Mouse (Mus musculus): ENCODE measurements around the gene Pgghg. TPM values are rescaled to one million over a fixed set of nuclear protein-coding genes. Genes with fewer than 3 reads are reported as not detected.

Gene Pgghg
- total RNA-seq, 2 experiments from 2014 or later: 0.38 to 3.3 TPM

DNA sequence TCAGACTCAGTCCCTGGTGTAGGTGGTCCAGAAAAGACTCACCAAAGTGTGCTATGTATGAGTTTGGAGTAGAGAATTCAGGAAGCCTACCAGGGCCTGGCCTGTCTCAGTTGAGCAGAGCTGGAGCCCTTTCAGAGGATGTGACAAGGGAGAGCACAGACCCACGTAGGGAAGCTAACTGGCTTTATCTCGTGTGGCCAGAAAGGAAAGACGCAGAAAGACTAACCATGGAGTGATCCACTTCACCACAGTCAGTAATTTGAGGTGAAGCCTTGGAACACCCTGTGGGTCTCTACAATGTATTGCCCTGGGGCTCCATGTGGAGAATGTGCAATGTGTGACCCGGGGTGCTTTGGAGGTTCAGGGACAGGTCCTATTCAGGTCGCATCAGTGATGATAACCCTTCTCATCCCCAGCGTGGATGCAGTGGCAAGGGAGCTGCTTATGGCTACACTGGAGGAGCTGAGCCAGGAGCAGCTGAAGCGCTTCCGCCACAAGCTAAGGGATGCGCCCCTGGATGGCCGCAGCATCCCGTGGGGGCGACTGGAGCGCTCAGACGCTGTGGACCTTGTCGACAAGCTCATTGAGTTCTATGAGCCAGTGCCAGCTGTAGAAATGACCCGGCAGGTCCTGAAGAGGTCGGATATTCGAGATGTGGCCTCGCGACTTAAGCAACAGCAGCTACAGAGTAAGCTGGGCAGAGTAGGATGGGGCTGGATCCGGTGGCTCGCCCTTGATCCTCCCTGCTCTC, 19.8 kb upstream of the Pgghg start:
- ATAC-seq (replicated peaks; ENCODE audit: low FRiP score, poor library complexity, severe bottlenecking): no peak

DNA sequence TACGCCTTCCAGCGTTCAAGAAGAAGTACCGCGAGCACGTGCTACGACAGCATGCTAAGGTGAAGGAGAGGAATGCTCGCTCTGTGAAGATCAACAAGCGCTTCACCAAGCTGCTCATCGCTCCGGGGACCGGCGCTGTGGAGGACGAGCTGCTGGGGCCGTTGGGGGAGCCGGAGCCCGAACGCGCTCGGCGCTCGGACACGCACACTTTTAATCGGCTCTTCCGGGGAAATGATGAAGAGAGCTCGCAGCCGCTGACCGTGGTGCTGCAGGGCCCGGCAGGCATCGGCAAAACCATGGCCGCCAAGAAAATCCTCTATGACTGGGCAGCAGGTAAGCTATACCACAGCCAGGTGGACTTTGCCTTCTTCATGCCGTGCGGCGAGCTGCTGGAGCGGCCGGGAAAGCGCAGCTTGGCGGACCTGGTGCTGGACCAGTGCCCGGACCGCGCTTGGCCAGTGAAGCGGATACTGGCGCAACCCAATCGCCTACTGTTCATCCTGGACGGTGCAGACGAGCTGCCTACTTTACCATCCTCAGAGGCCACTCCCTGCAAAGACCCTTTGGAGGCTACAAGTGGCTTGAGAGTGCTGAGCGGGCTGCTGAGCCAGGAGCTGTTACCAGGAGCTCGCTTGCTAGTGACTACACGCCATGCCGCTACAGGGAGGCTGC, 18.7 kb upstream of the Pgghg start:
- ATAC-seq (replicated peaks; ENCODE audit: low FRiP score, poor library complexity, severe bottlenecking): no peak

DNA sequence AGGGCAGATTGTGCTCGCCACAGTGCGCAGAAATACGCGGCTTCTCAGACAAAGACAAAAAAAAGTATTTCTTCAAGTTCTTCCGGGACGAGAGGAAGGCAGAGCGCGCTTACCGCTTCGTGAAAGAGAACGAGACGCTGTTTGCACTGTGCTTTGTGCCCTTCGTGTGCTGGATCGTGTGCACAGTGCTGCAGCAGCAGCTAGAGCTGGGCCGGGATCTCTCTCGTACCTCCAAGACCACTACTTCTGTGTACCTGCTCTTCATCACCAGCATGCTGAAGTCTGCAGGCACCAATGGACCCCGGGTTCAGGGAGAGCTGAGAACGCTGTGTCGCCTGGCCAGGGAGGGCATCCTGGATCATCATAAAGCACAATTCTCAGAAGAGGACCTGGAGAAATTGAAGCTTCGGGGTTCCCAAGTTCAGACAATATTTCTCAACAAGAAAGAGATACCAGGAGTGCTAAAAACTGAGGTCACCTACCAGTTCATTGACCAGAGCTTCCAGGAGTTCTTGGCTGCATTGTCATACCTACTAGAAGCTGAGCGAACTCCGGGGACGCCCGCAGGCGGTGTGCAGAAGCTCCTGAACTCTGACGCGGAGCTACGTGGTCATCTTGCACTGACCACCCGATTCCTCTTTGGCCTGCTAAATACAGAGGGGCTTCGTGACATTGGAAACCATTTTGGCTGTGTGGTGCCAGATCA, 18.0 kb upstream of the Pgghg start:
- no peak for ATAC-seq (replicated peaks; ENCODE audit: low FRiP score, poor library complexity, severe bottlenecking)

DNA sequence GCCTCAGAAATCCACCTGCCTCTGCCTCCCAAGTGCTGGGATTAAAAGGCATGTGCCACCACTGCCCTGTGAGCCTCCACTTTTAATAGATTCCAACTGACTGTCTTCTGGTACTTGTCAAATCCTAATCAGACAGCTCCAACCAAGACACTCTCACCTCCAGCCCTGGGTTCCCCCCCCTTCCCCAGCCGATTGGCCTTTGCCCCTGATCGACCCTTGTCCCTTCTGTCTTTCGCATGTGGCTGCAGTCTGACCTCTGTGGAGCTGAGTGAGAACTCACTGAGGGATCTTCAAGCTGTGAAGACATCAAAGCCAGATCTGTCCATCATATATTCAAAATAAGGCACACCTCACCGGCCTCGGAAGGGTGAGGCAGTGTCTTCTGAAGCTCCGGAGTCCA, 14.0 kb upstream of the Pgghg start:
- ATAC-seq (replicated peaks; ENCODE audit: low FRiP score, poor library complexity, severe bottlenecking): no peak

DNA sequence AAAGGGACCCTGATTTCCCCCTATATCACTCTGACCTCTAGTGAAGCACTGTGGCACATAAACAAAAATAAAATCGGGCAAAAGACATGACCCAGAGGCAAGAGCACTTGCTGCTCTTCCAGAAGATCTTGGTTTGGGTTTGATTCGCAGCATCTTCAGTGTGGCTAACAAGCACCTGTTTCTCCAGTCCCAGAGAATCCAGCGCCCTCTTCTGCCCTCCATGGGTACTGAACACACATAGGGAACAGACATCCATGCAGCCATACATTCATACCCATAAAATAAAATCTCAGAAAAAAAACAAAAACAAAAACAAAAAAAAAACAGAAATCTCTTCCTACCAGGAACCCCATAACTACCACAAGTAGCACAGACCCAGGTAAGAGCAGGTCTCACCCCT, 2.8 kb upstream of the Pgghg start:
- no peak for ATAC-seq (replicated peaks; ENCODE audit: low FRiP score, poor library complexity, severe bottlenecking)

DNA sequence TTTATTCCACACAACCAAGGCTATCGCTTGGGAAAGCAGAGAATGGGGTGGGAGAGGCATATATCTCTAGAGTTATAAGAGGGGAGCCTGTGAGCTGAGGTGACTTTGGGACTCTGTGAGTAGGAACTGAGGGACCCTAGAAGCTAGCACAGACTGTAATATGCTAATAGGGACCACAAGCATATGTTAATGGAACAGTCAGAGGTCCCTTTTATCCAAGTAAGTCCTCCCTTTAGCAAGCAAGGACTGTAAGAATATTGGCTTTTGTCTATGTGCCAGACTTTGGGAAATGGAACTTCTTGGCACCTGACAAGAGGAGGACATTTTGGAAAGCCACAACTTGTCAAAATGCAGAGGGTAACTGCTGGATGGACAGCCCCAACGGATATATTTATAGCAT, 2.3 kb upstream of the Pgghg start:
- ATAC-seq (replicated peaks; ENCODE audit: low FRiP score, poor library complexity, severe bottlenecking): no peak

DNA sequence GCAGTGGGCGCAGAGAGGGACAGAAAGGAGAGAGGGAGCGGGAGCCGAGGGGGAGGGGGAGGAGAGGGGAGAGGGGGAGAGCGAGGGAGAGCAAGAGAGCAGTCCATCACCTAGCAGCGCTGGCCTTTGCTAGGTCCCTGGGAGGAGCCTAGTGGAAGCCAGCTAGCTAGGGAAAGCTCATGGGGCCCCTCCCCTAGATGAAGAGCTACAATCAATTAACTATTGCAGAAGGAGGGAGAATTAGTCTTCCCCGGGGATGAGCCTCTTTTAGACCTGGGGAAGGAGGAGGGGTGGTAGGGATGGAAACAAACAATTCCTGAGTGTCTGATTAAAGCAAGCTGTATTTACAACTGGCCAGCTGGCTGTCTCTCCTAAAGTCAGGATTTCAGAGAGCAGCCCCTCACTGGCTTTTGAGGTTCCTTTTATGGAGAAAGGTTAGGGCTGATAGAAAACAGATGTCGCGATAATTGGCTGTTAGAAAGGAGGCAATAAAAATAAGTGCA, 1.5 kb upstream of the Pgghg start:
- ATAC-seq (replicated peaks; ENCODE audit: low FRiP score, poor library complexity, severe bottlenecking): no peak

DNA sequence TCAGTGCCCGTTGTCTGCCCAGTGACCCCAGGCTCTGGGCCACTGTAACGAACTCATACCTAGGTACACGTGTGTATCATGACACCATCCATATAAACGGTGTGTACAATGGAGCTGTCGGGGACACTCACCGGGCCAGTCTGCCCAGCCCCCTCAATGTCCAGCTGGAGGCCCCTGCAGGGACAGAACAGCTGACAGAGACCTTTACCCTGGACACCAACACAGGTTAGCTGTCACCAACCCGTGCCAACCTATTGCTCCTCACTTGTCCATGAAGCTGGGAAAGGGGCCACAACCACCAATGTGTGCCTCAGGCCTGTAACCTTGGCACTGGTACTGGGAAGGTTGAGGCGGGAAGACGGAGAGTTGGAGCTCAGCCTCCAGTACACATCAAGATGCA, 1.1 kb downstream of the Pgghg start:
- no peak for ATAC-seq (replicated peaks; ENCODE audit: low FRiP score, poor library complexity, severe bottlenecking)

DNA sequence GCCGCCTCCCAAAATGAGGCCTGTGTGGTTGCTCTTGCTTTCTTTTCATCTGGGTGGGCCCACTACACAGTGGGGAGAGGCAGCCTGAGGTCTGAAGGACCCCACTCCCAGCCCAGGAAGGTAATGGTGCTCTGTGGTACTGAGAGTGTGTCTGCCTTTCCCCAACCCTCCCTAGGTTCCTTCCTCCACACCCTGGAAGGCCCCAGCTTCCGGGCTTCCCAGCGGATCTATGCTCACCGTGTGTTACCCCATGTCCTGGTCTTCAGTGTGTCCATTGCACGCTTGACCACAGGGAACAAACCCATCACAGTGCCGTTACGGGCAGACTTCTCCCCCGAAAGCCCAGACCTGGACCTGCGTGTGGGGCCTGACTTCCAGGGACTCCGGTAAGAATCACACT, 1.6 kb downstream of the Pgghg start:
- ATAC-seq (replicated peaks; ENCODE audit: low FRiP score, poor library complexity, severe bottlenecking): no peak

DNA sequence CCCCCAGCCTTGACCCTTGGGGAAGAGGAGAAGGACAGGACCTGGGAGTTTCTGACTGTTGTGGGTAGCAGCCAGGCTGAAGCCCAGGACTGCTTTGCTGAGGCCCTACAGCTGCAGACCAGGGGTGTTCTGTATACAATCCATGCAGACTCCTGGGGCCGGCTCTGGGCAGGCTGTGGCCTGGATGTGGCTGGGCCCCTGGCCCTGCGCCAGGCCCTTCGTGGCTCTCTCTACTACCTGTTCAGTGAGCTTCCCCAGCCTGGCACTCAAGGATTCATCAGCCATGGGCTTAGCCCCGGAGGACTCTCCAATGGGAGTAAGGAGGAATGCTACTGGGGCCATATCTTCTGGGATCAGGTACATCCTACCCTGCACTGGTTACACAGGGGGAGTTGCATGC, 2.2 kb downstream of the Pgghg start:
- no peak for ATAC-seq (replicated peaks; ENCODE audit: low FRiP score, poor library complexity, severe bottlenecking)

DNA sequence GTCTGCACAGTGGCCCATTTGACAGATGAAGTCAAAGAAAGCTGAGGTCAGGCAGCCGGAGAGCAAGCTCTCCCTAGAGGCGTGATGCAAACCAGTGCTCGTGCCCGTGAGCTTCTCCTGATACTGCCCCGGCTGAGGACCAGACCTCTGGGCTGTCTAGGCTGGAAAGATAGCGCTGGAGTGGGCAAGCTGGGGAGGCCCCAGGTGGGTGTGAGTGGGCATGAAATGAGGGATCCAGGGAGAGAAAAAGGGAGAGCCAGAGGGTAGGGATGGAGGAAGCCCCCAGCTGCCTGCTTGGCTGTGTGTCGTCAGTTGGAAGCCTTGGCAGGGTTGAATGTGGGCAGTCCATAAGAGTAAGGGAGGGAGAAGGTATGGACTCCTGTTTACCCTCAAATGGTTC, 3.0 kb downstream of the Pgghg start:
- ATAC-seq (replicated peaks; ENCODE audit: low FRiP score, poor library complexity, severe bottlenecking): no peak

DNA sequence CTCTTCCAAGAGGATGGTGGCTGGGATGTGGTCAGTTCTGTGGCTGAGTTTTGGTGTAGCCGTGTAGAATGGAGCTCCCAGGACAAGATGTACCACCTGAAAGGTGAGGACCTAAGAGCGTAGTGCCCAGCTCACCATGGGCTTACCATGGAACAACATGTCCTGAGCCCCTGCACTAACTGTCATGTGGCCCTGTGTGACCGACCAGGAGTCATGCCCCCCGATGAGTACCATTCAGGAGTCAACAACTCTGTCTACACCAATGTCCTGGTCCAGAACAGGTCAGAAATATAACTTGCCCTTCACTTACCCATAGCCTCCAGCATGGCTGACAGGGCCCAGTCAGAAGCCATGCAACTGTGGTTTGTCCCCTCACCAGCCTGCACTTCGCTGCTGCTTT, 4.1 kb downstream of the Pgghg start:
- ATAC-seq (replicated peaks; ENCODE audit: low FRiP score, poor library complexity, severe bottlenecking): no peak

DNA sequence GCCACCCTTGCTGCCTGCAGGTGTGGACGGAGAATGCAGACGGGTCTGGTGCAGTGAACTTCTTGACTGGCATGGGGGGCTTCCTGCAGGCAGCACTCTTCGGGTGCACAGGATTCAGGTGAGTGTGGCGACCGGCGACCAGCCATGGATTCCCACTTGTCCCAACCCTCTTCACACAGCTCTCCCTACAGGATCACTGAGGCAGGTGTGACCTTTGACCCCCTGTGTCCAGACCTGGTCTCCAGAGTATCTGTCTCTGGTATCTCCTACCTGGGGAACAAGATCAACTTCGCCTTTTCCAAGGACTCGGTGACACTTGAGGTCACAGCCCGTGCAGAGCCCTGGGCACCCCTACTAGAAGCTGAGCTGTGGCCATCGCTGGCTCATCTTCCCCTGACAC, 5.1 kb downstream of the Pgghg start:
- ATAC-seq (replicated peaks; ENCODE audit: low FRiP score, poor library complexity, severe bottlenecking): no peak

DNA sequence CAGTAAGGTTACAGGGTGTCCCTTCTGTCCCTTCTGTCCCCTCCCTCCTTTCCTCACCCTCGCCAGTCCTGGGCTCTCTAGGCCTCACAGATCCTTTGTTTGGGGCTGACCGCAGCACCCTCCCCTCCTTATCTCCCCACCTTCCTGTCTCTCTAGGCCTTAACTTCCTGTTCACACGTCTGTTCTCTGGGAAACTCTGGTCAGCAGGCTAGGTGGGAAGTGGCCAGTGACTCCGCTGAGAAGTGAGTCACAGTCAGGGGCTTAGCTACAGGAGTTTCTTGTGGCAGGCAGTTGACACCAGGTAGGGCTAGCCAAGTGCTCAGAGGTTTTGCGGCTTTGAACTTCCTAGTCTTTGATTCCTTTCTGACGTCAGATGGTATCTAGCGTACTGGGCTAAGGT, 5.8 kb downstream of the Pgghg start:
- no peak for ATAC-seq (replicated peaks; ENCODE audit: low FRiP score, poor library complexity, severe bottlenecking)

DNA sequence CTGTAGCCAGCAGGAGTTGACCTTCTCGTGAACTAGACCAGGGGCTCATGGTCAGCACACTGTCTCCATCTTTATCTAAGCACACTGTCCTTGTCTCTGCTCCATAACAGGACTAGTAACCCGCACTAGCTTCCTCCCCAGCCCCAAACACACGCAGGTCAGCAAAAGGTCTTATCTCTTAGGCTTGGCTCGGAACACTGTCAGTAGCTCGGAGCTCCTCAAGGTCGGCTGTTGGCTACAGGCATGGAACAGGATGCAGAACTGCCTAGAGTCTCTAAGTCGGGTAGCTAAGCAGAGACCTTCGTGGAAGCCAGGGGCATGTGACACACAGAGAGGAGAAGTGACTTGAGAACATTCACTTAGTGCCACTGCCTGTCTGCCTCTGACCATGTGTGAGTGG, 7.0 kb downstream of the Pgghg start:
- no peak for ATAC-seq (replicated peaks; ENCODE audit: low FRiP score, poor library complexity, severe bottlenecking)

DNA sequence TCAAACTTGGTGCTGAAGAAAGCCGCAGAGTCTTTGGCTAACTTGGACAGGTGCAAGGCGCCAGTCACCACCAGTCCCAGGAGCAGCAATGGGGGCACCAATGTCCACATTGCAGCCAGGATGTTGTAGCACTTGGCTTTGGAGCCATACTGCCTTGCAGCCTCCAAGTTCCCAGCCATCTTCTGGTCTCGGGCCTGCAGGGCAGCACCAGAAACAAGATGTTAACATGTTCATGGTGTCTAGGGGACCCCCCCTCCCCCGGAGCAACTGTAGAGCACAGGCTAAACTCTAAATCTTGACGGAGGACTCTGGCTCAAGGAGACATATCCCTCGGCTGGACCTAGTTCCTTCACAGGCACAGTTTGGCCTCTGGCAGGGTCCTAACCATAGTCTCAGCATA, 8.1 kb downstream of the Pgghg start:
- no peak for ATAC-seq (replicated peaks; ENCODE audit: low FRiP score, poor library complexity, severe bottlenecking)

DNA sequence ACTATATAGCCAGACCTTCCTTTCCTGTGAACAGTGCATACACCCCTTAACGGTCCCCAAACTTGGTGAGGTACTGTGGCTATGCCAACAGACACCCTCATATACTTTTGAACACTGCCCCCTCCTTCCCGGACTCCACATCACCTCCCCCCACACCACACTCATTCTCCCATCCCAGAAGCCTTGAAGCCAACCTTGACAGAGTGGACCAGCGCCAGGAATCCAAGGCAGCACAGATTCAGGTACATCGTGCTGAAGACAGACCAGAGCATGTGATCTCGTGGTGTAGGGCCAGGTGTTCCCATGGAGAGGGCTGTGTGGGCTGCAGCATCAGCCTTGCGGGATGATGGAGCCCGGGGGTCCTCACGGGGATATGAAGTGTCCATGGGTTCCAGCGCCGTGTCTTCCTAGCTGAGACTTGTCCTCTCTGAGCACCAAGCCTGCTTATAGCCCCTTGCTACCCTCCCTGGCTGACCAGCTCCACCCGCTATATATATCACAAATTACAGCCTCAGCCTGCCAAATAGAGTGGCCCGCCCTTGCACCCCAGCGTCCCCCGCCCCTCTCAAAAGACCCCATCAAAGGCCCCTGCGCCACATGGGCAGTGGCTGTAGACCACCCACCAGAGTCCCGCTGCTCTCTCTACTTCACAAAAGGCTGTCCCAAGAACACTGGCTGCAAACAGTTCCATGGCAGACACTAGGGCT, 8.8 kb downstream of the Pgghg start, which contains the start of gene Ifitm5:
Gene Ifitm5 (minus strand): TSS at position 468 of the 707 bp plus-strand sequence.
- no peak for ATAC-seq (replicated peaks; ENCODE audit: low FRiP score, poor library complexity, severe bottlenecking)

DNA sequence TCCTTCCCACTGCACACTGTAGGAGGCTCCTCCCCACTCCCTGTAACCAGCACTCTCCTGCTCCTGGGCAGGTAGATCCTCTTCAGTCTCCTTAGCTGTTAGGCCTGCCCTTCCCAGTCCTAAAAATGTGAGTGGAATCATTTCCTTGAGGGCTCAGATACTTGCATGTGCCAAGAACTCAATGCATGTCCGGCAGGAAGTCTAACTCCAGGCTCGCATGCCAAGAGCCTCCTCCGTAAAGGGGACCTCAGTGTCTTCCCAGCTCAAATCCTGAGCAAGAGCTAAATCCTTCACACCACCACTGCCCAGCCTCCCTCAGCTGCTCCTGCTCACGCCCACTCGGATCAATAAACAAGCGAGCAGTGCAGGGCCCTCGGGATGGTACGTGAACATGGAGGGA, 9.9 kb downstream of the Pgghg start:
- ATAC-seq (replicated peaks; ENCODE audit: low FRiP score, poor library complexity, severe bottlenecking): no peak

DNA sequence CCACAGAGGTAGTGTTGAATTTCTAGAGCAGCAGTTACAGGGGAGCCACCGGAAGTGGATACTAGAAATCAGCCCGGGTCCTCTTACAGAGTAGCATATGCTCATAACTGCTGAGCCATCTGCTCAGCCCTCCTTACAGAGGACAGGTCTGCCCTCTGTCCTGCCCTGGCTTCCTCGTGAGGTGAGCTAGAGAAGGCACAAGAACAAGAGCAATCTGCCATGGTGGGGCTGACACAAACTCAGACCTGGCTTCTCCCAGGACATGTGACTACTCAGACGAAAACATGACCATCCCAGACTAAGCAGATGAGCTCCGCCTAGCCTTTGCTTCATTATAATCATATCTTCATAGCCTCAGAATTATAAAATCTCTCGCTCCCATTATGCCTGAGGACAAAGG, 10.6 kb downstream of the Pgghg start:
- ATAC-seq (replicated peaks; ENCODE audit: low FRiP score, poor library complexity, severe bottlenecking): no peak

DNA sequence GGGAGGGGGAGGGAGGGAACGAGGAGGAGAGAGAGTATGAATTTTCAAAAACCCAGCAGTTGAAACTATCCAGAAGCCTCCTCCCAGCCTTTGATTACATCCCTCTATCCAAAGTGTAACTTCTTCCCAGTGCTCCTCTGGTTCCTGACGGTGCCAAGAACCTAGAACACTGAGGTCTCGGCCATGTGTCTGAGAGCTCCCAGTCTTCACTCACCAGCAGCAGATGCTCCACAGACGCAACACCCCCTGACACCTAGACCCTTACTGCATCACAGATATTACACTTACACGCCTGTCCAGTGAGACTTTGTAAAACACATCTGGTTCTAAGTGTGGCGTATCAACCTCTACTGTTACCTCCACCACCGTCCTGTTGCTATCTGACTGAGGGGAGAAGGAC, 11.2 kb downstream of the Pgghg start:
- no peak for ATAC-seq (replicated peaks; ENCODE audit: low FRiP score, poor library complexity, severe bottlenecking)

All from erythroblast, adult 5-6 weeks (primary cell).